Mouse (Mus musculus) layer of hippocampus, postnatal 36 days (tissue): ENCODE results near the gene Gm340. TPM values are rescaled to one million over a fixed set of nuclear protein-coding genes. Genes with fewer than 3 reads are reported as not detected.

Experiments used
- DNase-seq, 2 experiments: peaks; one replicate each; pipeline ENCODE4 v3.0.0; 2022
- microRNA-seq, 2 experiments: library from miRNA; unstranded; fragments of <30 nt; microRNA quantifications; one replicate each; pipeline ENCODE4 v1.2.0; 2021
- total RNA-seq, 2 experiments: library from RNA; stranded (reverse); gene quantifications; 2 replicates each; pipeline ENCODE4 v1.2.3; 2021

Gene Gm340
- total RNA-seq, 2 experiments from 2014 or later = 12.5 to 13.1 TPM

- DNase-seq = no peak
Measured at GRCm38 (mm10) chr19:41615606-41616224, 33.5 kb downstream of the Gm340 start.

GRCm38 (mm10) chr19:41616274-41616673, 34.1 kb downstream of the Gm340 start:
- DNase-seq = no peak

- no peak for DNase-seq
Measured at GRCm38 (mm10) chr19:41617102-41617501, 34.9 kb downstream of the Gm340 start.

- no peak for DNase-seq
Measured at GRCm38 (mm10) chr19:41618153-41618657, 36.0 kb downstream of the Gm340 start.

- DNase-seq = no peak
Measured at GRCm38 (mm10) chr19:41618771-41619385, 36.7 kb downstream of the Gm340 start.

GRCm38 (mm10) chr19:41620366-41621092, 38.4 kb downstream of the Gm340 start:
- no peak for DNase-seq

- no peak for DNase-seq
Measured at GRCm38 (mm10) chr19:41628970-41629369, 46.8 kb downstream of the Gm340 start.

GRCm38 (mm10) chr19:41629532-41629931, 47.4 kb downstream of the Gm340 start:
- DNase-seq = no peak

- DNase-seq = no peak
Measured at GRCm38 (mm10) chr19:41634099-41634498, 51.9 kb downstream of the Gm340 start.

- no peak for DNase-seq
Measured at GRCm38 (mm10) chr19:41634999-41635398, 52.8 kb downstream of the Gm340 start.

Small RNA genes within 50 kb of the gene (microRNA-seq; reads per million reads assigned to microRNA genes)
- 0 reads per million in 2 experiments for gene Mir8091

Other genes with a start within 250 kb of the Gm340 start
- gene Pik3ap1, start 197.3 kb upstream of the Gm340 start, total RNA-seq = 1 to 10 TPM; 1.9 to 2.3 TPM
- 10 to 100 TPM; 19.0 to 21.4 TPM for gene Lcor, start 99.7 kb upstream of the Gm340 start, total RNA-seq
- 100 to 1,000 TPM; 212 to 242 TPM for gene Slit1, start 161.3 kb downstream of the Gm340 start, total RNA-seq
- 1 to 10 TPM; 2.9 to 3.0 TPM for gene Arhgap19, start 219.7 kb downstream of the Gm340 start, total RNA-seq
- gene Frat1, start 247.6 kb downstream of the Gm340 start, total RNA-seq = 10 to 100 TPM; 17.5 to 20.5 TPM